Mouse (Mus musculus) heart, postnatal 10 days (tissue): Measurements from ENCODE around the gene Cntn5. TPM values are rescaled to one million over a fixed set of nuclear protein-coding genes. Genes with fewer than 3 reads are reported as not detected.

Experiments
- DNase-seq, 2 experiments: peaks; one replicate each; pipeline ENCODE4 v3.0.0; 2021
- intact Hi-C: fragments of 180-260 bp; cut with DNase I; formaldehyde crosslinking; loops from one replicate; pipeline ENCODE4 v1.15.1; 2025
- total RNA-seq, 2 experiments: library from RNA; stranded (reverse); gene quantifications; 2 replicates each; pipeline ENCODE4 v1.2.3; 2021

Gene Cntn5
- total RNA-seq, 2 experiments from 2014 or later: 0.10 to 0.12 TPM

DNA sequence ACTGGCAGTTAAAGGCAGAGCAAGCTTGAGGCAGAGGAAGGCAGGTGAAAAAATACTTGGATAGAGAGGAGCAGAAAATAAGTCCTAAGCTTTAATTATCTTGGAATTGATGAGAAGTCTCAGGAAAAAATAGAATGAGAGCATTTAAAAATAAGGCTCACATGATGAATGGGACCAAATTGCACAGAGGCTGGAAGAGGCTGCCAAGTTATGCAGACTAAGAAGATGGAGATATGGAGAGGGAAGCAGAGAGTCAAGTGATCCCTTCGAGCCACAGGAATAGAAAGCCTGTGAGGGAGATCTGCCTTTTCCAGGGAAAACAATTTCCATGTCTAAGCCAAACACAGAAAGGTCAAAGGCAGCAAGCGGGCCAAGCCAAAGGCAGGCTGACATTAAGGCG is 446.7 kb downstream of the Cntn5 start:
- peak in 1 of 2 experiments; percentile 1 for DNase-seq
- intact Hi-C loops: no loop called here

DNA sequence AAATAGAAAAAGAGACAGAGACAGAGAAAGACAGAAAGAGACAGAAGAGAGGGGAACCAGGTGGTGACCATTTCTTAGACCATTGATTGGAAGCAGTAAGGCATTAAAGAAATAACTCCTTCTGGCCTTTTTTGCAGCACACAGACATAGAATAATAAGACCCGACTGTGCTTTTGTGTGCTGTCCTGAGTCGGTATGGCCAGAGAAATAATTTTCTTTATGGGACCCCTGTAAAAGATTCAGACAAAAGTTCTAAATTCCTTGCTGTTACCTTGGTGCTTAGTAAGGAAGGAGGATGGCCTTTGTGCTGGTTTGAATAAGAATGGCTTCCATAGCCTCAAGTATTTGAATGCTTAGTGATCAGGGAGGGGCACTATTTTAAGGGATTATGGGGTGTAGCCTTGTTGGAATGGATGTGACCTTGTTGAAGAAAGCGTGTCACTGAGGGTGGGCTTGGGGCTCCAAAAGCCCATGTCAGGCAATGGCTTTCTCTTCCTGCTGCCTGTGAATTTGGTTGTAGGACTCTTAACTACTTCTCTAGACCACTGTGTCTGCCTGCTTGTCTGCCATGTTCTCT is 455.5 kb downstream of the Cntn5 start:
- intact Hi-C loops: no loop called here
- DNase-seq: no peak

DNA sequence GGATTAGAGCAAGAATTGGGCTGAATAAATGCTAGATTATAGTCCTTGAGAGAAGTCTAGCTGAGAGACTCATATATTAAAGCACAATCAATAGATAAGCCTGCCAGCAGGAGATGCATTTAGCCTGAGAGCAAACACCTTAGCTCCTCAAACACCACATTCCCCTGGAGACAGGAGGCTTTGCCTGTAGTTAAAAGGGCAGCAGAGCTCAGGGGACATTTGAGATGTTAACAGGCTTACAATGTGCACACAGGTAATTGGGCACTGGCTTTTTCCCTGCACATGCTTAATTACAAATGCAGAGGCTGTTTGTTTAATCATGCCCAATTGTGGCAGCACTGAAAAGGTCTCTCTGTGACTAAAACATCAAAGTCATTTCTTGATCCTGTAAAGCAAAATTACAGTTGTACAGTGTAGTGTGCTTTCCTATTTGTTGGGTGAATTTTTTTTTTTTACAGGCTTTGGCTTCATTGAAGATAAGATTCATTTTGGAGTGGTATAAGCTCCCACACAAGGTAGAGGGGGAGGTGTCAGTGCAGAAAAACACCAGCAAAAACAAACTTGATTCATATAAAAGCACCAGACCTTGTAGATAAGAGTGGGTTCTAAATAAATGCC is 457.2 kb downstream of the Cntn5 start:
- intact Hi-C loops: no loop called here
- DNase-seq: no peak

DNA sequence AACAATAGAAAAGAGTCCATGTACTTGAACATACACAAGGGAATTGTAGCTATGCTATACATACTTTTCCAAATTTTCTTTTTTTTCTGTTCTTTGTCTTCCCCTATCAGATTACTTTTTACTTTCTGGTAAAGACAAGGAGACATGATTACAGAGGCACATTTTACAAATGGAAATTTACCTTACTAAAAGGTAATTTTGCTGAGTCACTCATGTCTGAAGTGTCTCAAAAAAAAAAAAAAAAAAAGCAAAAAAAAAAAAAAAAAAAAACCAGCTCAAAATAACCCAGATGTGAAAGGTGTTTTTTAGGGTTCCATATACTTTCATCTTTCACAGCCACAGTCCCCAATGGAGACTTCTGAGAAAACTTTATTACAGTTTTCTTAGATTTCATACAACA is 492.5 kb downstream of the Cntn5 start:
- intact Hi-C loops: no loop called here
- DNase-seq: no peak

DNA sequence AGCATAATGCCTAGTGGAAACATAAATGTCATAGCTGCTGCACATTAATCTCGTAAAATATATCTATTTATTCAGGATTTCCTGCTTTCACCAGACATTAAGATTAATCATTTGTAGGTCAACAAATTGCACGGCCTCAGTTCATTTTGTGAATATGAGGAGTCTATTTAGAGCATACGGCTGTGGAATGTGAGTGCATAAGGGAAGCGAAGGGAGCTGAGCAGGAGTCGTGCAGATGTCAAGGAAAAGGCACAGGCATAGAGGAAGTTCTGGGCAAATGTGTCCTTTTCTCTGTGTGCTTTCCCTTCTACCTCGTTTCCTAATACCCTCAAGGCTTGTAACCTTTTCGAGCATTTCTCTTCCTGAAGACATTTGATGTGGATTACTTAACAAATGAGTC is 504.5 kb downstream of the Cntn5 start:
- intact Hi-C loops: no loop called here
- no peak for DNase-seq

DNA sequence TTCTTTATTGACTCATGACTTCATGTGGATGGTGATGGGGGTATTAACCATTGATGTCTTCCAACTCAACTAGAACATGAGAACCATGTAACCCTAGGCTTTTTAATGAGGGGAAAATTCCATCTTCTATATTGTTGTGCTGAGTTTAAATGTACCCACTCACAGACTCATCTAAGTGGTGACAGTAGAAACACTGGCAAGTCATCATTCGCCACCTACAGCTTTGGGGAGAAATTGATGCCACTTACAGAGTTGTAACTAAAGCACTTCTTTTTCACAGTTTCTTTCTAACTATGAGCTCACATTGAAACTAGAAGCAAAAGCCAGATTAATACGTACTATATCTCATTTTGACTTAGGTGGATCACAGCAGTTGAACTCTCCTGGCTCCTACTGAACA is 514.7 kb downstream of the Cntn5 start:
- intact Hi-C loops: no loop called here
- DNase-seq: no peak

DNA sequence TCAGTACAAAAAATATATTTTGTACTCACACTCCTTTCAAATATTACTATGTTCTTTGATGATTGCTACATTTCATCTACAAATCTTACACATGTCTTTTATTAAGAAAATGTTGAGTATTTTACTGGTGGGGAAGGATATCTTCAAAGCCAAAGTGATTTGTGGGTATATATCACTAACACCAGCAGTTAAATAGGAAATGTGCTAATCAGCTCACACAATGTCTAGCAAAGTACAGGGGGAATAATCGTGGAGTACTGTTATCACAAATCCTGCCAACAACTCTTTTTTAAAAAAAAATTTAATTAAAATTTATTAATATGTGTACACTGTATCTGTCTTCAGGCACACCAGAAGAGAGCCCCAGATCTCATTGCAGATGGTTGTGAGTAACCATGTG is 520.1 kb downstream of the Cntn5 start:
- DNase-seq: no peak
- intact Hi-C loops: no loop called here

DNA sequence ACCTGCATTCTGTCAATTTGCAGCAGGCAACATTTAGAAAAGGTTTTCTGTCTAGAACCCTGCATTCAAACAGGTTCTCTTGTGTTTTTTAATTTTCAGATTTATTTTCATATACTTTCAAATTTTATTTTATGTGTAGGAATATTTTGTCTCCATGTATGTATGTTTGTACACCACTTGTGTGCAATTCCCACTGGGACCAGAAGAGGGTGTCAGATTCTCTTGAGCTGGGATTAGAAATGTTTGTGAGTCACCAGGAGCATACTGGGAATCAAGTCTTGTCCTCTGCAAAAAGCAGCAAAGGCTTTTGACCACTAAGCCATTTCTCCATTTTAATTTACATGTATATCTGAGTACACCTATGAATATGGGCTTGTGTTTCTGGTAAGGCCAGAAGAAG is 521.4 kb downstream of the Cntn5 start:
- DNase-seq: no peak

DNA sequence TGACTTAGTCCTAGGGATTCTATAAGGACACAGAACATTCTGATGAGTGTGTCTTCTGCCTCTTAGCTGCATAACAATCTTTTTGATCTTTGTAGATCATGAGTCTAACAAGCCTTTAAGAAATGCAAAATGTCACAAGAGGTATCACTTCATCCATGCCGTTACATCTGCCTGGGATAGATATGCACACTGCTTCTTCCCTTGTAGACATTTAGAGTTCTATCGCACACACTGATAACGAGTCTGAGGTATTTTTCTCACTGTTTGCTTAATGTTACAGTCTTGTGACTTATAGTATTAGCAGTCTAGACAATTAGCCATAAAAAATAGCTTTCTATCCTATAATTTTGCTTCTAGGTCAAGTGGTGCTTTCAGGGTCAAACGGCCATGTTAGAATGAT is 522.9 kb downstream of the Cntn5 start:
- intact Hi-C loops: no loop called here
- DNase-seq: no peak

More for the DNA sequence above, 521.4 kb downstream of the Cntn5 start:
- intact Hi-C loops: no loop called here

DNA sequence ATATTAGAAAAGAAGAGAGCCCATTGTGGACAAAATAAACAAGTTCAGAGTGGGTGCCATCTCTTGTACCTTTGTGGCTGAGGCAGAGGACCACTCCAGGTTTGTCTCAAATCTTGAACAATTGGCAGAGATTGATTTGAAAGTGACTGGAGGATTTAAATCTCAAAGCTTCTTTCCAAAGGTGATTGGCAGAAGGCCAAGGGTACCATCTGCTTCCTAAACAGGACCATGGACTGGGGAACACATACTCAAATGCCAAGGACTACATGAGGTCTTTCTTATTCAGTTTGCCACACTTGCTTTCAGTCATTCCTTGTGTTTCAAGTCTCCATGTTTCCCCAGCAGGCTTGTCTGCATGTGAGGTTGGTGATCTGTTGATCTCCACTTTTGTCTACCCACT is 528.3 kb downstream of the Cntn5 start:
- intact Hi-C loops: no loop called here
- no peak for DNase-seq

DNA sequence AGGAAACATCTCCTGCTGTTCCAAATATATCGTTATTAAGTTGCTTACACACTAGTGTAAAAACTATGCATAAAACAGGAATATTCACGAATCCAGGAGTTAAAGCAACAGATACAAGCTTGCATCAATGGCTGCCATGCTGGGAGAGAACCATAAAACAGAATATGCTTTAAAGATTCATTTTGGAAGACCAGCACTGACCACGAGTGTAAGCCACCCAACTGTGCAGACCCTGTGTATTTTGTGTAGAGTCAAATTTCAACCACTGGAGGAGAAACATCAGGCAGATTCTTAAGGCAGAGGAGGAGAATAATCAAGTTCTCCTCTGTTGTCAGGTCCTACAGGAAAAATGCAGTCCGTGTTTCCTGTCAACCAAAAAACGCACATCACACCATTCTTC is 535.6 kb downstream of the Cntn5 start:
- intact Hi-C loops: no loop called here
- DNase-seq: no peak

DNA sequence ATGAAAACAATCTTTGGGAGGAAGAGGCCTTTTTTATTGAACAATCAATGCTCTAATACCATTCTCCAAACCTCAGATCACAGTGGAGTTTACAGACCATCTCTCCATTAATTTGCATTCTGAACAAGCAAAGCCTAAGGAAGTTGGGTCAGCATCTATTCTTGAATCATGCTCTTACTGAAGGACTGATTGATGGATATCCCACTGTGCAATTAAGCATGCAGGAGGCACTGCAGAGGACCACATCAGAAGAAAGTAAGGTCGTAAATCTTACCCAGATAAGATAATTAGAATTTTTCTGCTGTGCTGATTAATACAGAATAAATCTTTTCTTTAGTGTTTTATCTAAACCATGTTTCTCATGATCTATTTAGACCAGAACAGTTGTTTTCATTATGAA is 536.2 kb downstream of the Cntn5 start:
- intact Hi-C loops: no loop called here
- DNase-seq: no peak

DNA sequence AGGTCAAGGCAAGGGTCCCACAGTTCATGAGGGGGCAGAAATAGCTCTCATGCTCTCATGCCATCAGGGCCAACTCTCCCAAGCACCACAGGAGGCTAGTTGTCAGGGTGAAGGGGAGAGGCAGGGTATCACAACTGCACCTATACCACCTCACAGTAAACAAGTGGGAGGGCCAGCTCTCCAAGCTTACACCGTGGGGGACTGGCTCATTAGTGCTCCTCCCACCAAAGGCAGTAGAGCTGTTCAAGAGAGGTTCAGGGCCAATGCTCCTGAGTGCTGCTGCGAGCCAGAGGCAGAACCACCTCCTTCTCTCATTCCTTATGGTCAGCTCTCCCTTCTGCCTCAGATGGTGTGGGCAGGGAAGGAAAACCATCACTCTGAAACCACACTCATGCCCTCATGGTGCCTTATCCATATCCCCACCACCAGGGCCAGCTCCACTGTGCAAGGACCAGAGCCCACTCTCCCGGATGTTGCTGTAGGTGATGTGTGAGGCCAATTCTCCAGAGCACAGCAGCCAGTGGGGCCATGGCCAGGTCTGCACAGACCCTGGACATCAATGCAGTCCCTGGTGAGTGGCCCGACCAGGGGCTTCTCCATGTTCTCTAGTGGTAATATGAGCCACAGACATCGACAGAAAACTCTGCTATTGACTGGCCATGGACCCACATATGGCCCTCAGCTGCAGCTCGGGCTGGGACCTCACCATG is 538.2 kb downstream of the Cntn5 start:
- intact Hi-C loops: no loop called here
- no peak for DNase-seq

DNA sequence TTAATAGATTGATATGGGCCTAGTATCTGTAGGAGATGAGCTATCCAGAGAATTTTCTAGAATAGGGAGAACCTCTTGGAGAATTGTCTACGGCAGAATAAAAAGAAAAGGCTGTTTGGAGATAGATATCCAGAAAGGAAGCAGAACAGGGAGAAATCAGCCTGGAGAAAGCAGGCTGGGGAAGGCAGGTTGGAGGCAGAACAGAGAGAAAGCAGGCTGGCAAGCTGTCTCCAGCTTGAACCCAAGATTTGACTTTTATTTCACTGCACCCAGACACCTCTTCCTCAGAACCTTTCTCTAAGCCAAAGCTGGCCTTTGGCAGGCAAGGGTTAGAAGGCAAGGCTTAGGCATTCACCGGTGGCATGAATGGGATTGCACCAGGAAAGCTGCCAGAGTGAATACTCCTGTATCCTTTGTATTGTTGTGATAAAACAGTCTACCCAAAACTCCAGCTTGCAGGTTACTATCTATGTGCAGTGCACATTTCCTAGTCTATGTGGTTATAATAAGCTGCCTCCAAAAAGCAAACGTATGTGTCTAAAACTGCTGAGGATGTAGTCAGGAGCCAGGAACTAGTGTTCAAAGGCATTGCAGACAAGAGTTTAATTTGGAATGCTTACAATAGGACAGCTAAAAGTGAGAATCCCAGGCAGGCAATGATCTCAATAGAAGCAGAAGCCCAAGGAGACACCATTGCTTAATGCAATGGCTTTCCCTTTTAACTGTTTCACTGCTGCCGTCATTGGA is 553.5 kb downstream of the Cntn5 start:
- intact Hi-C loops: no loop called here
- DNase-seq: no peak

DNA sequence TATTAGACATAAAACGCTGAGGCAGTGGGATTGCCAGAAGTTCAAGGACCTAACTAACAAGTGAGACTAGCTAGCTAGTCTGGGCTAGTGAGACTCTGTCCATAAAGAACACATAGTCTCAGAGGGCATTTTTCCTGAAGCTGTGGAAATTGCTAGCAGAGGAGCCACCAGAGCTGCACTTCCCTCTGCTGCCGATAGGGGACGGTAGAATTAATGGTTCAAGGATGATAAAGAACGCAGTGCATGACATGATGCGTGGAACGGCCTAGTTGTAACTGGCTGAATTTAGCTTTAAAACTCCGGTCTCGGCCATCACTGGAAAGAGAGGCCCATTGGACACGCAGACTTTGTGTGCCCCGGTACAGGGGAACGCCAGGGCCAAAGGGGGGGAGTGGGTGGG is 555.8 kb downstream of the Cntn5 start:
- DNase-seq: no peak
- intact Hi-C loops: no loop called here

DNA sequence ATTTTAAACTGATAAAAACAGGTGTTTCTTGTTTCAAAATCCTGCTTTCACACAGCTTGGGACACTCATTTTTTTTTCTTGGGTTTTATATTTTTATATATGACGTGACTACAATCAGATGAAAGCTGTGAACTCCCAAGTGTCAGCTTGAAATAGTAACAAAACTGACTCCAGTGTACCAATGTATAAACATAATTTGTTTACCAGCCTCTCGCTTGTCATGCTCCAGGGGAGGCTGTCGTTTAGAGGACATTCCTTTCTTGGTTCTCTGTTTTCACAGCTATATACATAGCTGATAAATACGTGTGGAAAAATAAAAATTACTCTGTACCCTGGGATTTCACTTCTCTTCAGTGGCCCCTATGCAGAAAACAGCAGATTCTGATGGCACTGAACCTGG is 556.4 kb downstream of the Cntn5 start:
- intact Hi-C loops: no loop called here

DNA sequence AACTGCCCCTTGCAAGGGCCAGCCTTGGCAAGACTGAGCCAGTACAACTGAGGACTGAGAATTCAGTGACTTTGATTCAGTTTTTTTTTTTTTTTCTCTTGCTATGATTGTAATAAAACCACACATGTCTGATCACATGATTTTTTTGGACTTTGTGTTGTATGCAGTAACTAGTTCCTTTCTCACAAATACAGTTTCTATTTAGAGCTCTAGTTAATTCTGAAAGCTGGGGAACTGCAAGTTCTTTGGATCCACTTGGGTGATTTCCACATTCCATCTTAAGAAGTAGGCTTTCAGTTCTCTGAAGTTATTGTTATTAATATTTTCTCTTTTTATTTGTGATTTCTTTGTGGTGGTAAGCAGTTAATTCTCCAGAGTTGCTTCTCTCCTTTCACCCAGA is 563.8 kb downstream of the Cntn5 start:
- intact Hi-C loops: no loop called here

More for the DNA sequence above, 556.4 kb downstream of the Cntn5 start:
- DNase-seq: no peak

DNA sequence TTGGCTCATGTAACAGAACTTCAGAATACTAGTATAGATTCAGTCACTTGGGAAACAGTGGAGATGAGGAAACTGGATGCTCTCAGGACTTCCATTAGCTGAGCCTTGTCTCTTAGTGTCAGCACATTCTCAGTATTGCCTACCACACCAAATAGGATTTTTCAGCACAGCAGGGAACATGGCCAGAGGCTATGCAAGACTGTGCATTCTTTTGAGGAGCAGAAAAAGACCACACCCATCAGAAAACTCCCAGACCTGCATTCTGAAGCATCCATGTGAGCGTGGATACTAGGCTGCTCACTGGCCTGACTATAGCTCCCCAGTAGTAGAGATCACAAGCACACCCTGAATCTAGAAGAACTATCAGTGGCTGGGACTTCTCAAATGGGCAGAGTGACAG is 564.9 kb downstream of the Cntn5 start:
- DNase-seq: no peak
- intact Hi-C loops: no loop called here

More for the DNA sequence above, 563.8 kb downstream of the Cntn5 start:
- DNase-seq: no peak

DNA sequence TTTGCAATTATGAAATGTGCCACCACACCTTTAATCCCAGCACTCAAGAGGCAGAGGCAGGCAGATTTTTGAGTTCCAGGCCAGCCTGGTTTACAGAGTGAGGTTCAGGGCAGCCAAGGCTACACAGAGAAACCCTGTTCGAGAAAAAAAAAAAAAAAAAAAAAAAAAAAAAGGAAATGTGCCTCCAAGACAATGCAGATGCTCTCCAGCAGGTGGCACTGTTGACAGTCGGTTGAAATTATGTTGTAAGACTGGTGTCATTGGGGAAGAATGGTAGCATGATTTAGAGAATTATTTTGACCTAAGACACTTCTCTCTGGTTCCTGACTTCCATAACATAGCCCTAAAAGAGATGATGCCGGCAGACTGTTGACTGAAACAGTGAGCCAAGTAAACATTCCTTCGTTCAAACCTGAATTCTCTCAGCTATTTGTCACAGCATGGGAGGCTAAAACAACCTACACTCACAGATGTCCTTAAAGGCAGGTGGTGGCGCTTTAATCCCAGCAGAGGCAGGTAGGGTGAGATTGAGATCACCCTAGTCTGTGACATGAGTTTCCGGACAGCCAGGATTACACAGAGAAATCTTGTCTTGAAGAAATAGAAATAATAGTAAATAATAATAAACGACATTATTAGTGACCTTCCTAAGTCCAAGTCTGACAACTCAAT is 579.7 kb downstream of the Cntn5 start:
- DNase-seq: peak; percentile 37 to 62
- intact Hi-C loops: no loop called here

DNA sequence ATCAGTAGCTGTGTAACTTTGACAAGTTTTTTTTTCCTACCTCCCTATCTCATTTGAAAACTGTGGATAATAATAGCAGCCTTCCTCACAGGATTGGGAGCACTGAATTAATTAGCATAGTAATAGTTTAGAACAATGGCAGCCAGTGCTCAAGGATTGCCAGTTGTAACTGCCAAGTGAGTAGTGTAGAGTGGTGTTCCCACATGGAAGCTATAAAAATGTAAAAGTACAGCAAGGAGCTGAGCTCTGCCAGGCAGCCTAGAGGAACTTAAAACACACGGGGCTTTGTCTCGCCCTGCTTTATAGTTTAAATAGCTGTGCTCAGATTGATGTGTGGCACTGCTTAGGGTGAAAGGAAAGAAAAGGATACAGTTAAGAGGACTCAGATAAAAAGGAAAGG is 635.2 kb downstream of the Cntn5 start:
- intact Hi-C loops: no loop called here
- DNase-seq: no peak

DNA sequence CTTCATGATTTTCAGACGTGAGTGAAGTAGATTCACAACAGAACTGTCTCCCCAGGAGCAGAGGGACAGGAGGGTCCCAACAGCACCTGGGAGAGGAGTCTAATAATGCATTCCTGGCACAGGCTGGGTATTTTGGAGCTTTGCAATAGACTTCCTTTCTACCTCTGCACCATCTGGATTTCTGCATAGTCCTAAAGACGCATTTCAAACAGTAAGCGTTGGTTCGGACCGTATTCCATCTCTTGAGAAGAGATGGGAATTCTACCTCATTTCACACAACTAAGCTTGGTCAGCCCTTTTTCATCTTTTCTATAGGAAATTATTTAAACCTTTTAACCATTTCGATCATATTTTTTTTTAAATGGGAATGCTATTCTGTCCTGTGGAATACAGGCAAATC is 635.7 kb downstream of the Cntn5 start:
- DNase-seq: no peak
- intact Hi-C loops: no loop called here
